Mouse (Mus musculus): ENCODE measurements at regions not wholly inside any gene's neighbourhood (a gene's known extent, or its start where the extent isn't known, plus 50 kb on each side); places are given as distances from the start of the nearest gene placed in this dataset.

GRCm38 (mm10) chr9:24833766-24834165, 59.7 kb upstream of the Tbx20 start:
- no peak for DNase-seq (ENCODE audit: low spot score)

GRCm38 (mm10) chr9:24848210-24848609, 74.1 kb upstream of the Tbx20 start:
- no peak for DNase-seq (ENCODE audit: low spot score)

GRCm38 (mm10) chr9:24859459-24859858, 85.4 kb upstream of the Tbx20 start:
- DNase-seq (ENCODE audit: low spot score), result no peak

DNA sequence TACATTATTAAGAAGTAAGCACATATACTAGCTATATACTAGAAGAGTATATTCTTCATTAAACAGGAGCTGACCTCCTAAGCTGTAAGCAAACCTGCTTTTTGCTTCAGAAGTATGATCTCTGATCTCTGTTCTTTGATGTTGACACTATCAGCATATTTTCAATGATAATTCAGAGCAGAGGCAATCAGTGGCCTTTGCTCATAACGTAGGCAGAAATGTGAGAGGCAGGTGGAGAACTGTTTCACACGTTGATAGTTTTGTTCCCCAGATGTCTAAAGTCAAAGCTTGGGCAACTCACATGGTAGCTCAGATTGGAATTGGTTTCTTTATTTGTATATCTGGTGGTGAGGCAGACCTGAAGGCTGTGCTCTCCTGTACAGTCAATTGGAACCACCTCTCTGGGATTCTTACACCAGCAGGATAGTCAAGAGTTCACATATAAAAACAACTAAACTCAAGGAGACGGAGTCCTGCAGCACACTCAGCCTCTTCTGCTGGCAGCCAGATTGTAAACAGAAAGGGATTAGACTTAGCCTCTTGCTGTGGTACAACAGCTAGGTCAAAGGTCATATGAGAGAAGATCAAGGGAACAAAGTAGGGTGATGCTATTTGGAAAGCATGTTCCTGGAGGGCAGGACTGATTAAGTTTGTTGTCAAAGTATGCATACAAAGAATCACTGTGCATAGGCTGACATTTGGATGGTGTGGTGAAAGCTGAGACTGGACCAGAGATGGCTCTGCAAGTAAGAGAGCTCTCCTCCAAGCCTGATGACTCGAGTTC, 92.5 kb upstream of the Tbx20 start:
- DNase-seq (ENCODE audit: low spot score), result no peak

DNA sequence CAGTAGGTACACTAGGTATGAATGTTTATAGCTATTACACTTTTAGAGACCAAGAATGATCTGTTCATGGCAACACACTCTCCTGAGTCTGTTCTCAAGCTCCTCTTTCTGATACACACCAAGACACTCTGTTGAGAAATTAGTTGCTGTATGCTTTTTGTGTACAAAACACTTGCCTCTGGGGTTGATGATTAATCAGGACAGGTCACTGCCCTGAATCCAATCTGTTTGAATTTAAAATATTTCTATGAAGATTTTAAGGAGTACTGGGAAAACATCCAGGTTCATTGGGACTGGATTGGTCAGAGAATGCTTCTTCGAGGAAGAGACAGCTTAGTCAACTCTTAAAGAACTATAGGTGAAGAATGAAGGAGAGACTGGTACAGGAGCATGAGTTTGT, 94.6 kb upstream of the Tbx20 start:
- no peak for DNase-seq (ENCODE audit: low spot score)

DNA sequence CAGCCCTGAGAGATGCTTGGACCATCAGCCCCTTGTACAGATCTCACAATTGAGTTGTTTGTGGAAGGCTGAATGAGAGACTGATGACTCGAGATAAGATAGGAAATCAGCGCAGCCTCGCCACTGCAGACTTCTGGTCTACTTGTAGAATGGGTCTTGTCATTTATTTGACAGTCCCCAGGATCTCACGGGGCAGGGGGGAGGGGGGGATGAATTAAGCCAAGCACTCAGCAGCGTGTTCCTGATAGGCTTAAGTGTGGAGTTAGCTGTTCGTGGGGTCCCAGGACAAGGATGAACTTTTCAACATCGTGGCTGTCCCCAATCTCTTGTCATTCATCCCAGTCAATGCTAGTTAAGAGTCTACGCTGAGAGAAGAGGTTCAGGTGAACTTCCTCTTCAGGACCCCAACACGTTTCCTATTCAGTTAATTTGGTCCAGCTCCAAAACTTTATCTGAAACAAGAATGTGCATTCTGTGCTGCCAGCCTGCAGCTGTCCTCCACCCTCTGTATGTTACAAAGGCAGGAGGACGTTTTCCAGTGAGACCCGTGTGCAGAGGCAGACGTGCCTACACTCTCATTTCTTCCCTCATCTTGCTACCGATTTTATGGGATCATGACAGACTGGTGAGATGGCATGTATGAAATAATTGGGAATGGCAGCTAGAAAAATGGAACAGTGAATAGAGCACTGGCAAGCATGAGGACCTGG, 100.5 kb upstream of the Tbx20 start:
- DNase-seq (ENCODE audit: low spot score), result no peak

GRCm38 (mm10) chr9:24878384-24879174, 104.5 kb upstream of the Tbx20 start:
- no peak for DNase-seq (ENCODE audit: low spot score)

GRCm38 (mm10) chr9:24879662-24880061, 105.6 kb upstream of the Tbx20 start:
- DNase-seq (ENCODE audit: low spot score), result no peak

DNA sequence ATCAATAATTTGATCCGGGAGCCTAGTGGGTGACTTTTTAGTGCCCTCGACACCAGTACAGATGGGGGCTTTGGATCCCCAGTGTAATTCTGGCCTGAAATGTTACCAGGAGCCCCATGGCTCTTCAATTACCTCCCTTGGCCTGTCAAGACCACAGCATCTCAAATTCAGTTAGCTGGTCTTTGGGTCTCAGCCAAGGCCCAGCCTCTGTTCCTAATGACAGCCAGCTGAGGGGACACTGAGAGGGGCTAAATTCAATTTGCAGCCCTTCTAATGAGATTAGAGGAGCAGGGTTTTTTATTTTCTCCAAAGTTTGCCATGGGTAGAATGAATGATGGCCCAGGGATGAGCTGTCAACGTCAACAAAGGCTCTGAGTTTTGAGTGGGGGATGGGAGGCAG, 109.9 kb upstream of the Tbx20 start:
- DNase-seq (ENCODE audit: low spot score), result no peak

DNA sequence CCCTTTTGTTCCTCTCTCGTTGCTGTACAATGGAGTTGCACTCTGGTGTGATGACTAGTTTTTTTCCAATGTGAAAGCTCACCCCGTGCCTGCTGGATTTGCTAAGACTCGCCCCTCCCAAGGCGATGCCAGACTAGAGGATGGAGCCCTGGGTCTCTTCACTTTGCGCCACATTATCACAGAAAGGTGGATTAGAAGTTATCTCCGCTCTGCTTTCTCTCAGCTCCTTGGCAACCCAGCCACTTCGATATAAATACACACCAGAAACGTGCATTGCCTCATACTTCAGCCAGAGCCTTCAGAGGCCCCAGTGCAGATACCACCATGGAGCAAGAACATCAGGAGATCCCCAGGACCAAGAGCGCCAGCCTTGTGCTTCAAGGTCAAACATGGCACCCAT, 114.2 kb upstream of the Tbx20 start:
- no peak for DNase-seq (ENCODE audit: low spot score)

GRCm38 (mm10) chr9:24896498-24897261, 122.6 kb upstream of the Tbx20 start:
- no peak for DNase-seq (ENCODE audit: low spot score)

DNA sequence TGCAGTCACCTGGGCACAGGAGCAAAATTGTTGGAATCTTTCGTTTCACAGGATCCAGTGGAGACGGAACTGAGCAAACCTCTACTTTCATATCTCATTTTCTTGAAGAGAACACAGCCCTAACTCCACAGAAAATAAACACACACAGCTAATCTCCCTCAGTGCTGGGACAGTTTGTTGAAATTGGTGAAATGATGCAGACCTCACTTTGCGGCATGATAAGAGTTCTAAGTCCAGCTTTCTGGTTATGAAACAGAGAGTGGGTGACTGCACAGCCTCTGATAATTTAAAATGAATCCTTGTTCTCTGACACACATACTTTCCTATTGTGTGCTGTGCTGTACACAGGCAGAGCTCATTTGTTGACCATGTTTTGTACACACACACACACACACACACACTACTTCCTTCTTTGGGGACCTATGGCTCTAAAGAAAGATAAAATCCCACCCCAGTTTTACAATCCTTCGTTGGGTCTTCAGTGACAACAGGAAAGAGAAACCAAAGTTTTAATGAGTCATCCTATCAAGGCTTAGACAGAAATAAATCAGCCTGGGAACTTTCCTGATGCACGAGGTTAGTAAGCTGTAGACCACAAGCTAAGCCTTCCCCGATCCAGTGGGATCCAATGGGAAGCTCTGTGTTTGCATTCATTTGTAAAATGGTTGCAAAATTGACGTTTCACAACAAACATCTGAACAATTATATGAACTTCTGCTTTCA, 125.3 kb upstream of the Tbx20 start:
- no peak for DNase-seq (ENCODE audit: low spot score)

- no peak for DNase-seq (ENCODE audit: low spot score)
These were observed 129.6 kb upstream of the Tbx20 start for GRCm38 (mm10) chr9:24903706-24904105.

- DNase-seq (ENCODE audit: low spot score), result no peak
These were observed 135.2 kb upstream of the Tbx20 start for GRCm38 (mm10) chr9:24909086-24909979.

DNA sequence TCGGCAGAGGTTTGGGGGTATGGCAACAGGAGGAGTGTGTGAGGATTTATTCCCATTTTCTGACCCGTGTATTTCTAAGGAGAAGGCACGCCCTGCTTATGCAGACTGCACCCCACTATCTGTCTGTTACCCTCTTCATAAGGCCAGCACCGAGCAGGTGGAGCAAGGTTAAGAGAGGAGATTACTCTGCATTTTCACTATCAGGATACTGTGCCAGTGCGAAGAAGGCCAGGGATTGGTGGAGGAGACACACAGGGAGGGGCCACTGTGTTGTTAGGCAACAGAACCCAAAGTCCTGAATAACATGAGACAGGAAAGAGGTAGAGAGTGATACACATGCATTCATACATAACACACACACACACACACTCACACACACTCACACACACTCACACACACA, 136.6 kb upstream of the Tbx20 start:
- no peak for DNase-seq (ENCODE audit: low spot score)

DNA sequence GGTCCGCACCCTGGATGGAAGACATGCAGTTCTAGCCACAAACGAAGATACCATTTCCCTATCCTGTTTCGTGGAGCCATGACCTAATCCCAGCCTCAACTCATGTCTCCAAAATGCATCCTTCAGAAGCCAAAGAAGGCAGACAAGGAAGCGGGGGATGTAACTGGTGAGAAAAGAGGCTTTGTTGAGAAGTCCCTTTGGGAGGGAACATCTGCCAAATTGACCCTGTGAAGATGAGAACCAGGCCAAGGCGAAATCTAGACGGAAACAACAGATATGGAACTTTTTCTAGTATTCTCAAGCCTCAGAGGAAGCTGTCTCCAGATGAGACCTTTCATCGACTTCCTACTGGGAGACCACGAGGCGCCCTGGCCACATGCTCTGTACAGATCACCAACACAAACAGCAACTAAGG, 145.9 kb upstream of the Tbx20 start:
- DNase-seq (ENCODE audit: low spot score), result no peak

DNA sequence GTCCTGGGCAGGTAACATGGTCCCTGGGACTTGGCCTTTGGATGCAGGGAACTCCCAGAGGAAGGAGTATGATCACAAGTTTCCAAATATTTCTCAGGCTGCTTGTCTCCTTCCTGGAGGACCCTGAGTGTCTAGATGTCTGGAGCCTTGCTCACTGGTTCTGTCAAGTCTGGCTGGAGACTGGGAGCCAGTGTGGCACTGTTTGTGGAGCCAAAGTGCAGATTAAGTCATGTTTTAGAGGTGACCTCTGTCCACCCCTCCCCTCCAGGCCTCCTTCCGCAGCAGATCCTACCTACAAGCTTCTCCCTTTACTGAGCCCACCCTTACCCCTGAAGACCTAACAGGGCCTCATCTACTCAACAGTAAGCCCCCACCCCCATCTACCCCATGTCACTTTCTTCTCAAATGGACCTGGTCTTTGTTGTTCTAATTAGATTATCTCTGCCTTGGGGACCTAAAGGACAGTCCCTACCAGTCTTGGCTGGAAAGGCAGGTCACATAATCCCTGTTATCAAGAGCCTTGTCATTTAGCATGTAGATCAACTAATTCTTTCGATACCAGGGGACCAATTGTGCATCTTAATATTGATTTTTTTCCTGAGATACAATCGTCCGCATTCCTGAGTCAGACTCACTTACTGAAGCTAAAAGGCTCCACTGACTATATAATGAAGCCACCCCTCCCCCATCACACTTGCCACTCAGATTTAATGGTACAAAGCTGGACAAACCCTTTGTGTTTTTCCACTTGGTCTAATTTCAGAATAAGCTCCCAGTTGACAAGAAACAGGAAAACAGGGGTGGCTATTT, 148.2 kb upstream of the Tbx20 start:
- no peak for DNase-seq (ENCODE audit: low spot score)

DNA sequence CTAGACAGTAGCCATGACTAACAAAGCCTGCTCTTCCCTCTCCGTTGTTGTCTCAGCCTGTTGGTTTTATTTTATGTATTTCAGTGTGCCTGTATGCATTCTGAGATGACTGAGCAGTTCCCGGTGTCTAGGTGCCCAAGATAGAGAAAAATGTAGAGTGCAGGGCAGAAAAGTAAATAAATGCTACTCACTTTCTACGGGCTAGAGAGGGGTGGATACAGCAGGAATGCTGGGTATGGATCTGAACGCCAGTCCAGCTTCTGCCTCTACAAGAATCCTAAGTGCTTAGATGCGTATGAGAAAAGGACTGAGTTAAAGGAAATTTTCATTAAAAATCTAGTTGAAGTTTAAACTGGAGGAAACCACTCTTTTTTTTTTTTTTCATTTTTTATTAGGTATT, 149.4 kb upstream of the Tbx20 start:
- no peak for DNase-seq (ENCODE audit: low spot score)

DNA sequence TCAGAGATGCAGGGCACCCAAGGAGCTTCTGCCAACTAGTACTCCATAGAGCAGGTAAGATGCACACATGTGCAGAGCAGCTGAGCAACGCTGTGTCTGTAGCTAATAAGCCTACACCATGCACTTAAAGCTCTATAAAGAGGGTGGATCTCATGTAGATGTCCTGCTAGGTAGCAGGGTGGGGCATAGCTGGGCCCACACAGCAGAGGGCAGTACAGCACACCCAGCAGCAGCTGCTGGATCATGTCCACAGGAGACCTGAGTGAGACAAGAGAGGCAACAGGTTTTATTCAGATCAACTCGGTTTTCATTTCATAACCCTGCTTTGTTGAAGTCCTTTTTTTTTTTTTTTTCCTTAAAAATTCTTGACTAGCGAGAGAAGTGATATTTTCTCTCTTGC, 151.5 kb upstream of the Gm10181 start:
- peak; percentile 48 for DNase-seq (ENCODE audit: low spot score)

- no peak for DNase-seq (ENCODE audit: low spot score)
These were observed 146.3 kb upstream of the Gm10181 start for GRCm38 (mm10) chr9:24942943-24943342.

Data from testis, postnatal 10 days (tissue).